Mouse (Mus musculus) hindbrain, embryonic 15.5 days (tissue): ENCODE measurements at regions not wholly inside any gene's neighbourhood (a gene's known extent, or its start where the extent isn't known, plus 50 kb on each side); places are given as distances from the start of the nearest gene placed in this dataset.

Experiments
- ATAC-seq: fragments of 200-750 bp; cut with Nextera tagmentation; 2 replicates; pipeline ENCODE4 v1.8.0; 2017; ENCODE audit warnings: low read depth, moderate number of reproducible peaks, moderate TSS enrichment; ENCODE audit not compliant: low FRiP score
- H3K27ac ChIP-seq: fragments of 300-500 bp; sonication (generic); replicated peaks from 2 replicates; pipeline ENCODE4 v1.5.1; 2015; ENCODE audit warnings: mild to moderate bottlenecking, inconsistent platforms
- H3K27me3 ChIP-seq: fragments of 300-500 bp; sonication (generic); 2 replicates; pipeline ENCODE4 v1.6.1; 2015; ENCODE audit warnings: control low read depth, inconsistent platforms
- H3K36me3 ChIP-seq: fragments of 300-500 bp; sonication (generic); 2 replicates; pipeline ENCODE4 v1.6.1; 2015; ENCODE audit warnings: control low read depth, inconsistent platforms
- H3K4me1 ChIP-seq: fragments of 300-500 bp; sonication (generic); replicated peaks from 2 replicates; pipeline ENCODE4 v1.6.1; 2015; ENCODE audit warnings: control low read depth, inconsistent platforms
- H3K4me2 ChIP-seq: fragments of 300-500 bp; sonication (generic); 2 replicates; pipeline ENCODE4 v1.6.1; 2015; ENCODE audit warnings: moderate library complexity, mild to moderate bottlenecking, inconsistent platforms
- H3K4me3 ChIP-seq: fragments of 300-500 bp; sonication (generic); 2 replicates; pipeline ENCODE4 v1.5.1; 2015; ENCODE audit warnings: mild to moderate bottlenecking, inconsistent platforms
- H3K9ac ChIP-seq: fragments of 300-500 bp; sonication (generic); 2 replicates; pipeline ENCODE4 v1.6.1; 2015; ENCODE audit warnings: inconsistent platforms
- H3K9me3 ChIP-seq: fragments of 300-500 bp; sonication (generic); 2 replicates; pipeline ENCODE4 v1.6.1; 2016; ENCODE audit warnings: control low read depth, inconsistent platforms
- WGBS: fragments of 180-500 bp; shearing (Covaris S2); methylation state at CpG from one replicate; pipeline ENCODE4 v1.1.7; 2015; 5-methylcytosine and 5-hydroxymethylcytosine counted together

DNA sequence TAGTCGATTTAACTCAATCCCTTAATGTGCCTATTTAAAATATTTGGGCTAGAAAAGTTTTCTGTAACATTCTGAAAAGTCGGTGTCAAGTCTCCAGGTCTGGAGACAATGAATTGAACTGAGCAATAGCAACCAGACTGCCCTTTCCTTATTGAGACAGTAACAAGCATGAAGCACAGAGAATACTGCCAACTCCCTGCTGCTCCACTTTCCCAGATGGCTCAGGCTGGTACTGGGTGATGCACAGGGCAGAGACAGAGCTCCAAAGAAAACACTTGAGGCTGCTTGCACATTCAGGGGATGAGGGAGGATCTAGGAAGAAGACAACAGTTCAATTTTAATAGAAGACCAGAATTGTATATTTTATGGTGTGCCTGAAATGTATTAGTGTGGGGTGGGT is 87.7 kb upstream of the Sorcs1 start:
- Histone ChIP-seq H3K36me3 (no peaks in the 10 kb centered on the region), H3K4me2 (no peak overlapping the region), H3K27ac (no peak overlapping the region), H3K4me1 (no peaks in the 10 kb centered on the region), H3K27me3 (no peaks in the 10 kb centered on the region), H3K9ac (no peak overlapping the region), H3K9me3 (no peaks in the 10 kb centered on the region), H3K4me3 (no peak overlapping the region)
- ATAC-seq: peak; percentile 80; the same call in 1 of the 2 replicates
- 30% methylated on average over 2 of the region's 2 CpGs for WGBS
